Mouse (Mus musculus): ENCODE results near the gene Zbtb1. TPM values are rescaled to one million over a fixed set of nuclear protein-coding genes. Genes with fewer than 3 reads are reported as not detected.
A peak's percentile ranks its signal among the peaks of the same experiment; 100 is the strongest.
"Not testable (repeated sequence)": the region's sequence is repeated elsewhere in the genome, so short reads cannot be mapped to it uniquely, and the experiment has no call there.

Zbtb1 gene
- polyA plus RNA-seq, 1 experiment = 6.3 TPM

- DNase-seq (ENCODE audit: low spot score) = peak; percentile 40
Measured at GRCm38 (mm10) chr12:76404836-76405182, 34.7 kb downstream of the Zbtb1 start.

- peak; percentile 41 for DNase-seq (ENCODE audit: low spot score)
Measured at GRCm38 (mm10) chr12:76405183-76405970, 35.3 kb downstream of the Zbtb1 start.

- no peak for DNase-seq (ENCODE audit: low spot score)
Measured at GRCm38 (mm10) chr12:76405971-76406370, 35.9 kb downstream of the Zbtb1 start.

- DNase-seq (ENCODE audit: low spot score) = no peak
Measured at GRCm38 (mm10) chr12:76407184-76407583, 37.1 kb downstream of the Zbtb1 start.

- no peak for DNase-seq (ENCODE audit: low spot score)
Measured at GRCm38 (mm10) chr12:76409166-76409565, 39.1 kb downstream of the Zbtb1 start.

- DNase-seq (ENCODE audit: low spot score) = no peak
Measured at GRCm38 (mm10) chr12:76415383-76416010, 45.4 kb downstream of the Zbtb1 start.

- DNase-seq (ENCODE audit: low spot score) = peak; percentile 44
Measured at GRCm38 (mm10) chr12:76417433-76417854, 47.4 kb downstream of the Zbtb1 start, which contains the start of gene Ppp1r36. Gene Ppp1r36, plus strand, starts transcription at chr12:76417538.

- no peak for DNase-seq (ENCODE audit: low spot score)
Measured at GRCm38 (mm10) chr12:76418346-76418745, 48.3 kb downstream of the Zbtb1 start.

- DNase-seq (ENCODE audit: low spot score) = no peak
Measured at GRCm38 (mm10) chr12:76425256-76425655, 55.2 kb downstream of the Zbtb1 start.

- DNase-seq (ENCODE audit: low spot score) = no peak
Measured at GRCm38 (mm10) chr12:76427546-76427945, 57.5 kb downstream of the Zbtb1 start.

- DNase-seq (ENCODE audit: low spot score) = no peak
Measured at GRCm38 (mm10) chr12:76430879-76431406, 60.9 kb downstream of the Zbtb1 start.

GRCm38 (mm10) chr12:76431431-76431830 lies 61.4 kb downstream of the Zbtb1 start:
- no peak for DNase-seq (ENCODE audit: low spot score)

- DNase-seq (ENCODE audit: low spot score) = no peak
Measured at GRCm38 (mm10) chr12:76434111-76434510, 64.0 kb downstream of the Zbtb1 start.

GRCm38 (mm10) chr12:76435084-76435483 lies 65.0 kb downstream of the Zbtb1 start:
- no peak for DNase-seq (ENCODE audit: low spot score)

- no peak for DNase-seq (ENCODE audit: low spot score)
Measured at GRCm38 (mm10) chr12:76435549-76435948, 65.5 kb downstream of the Zbtb1 start.

- not testable (repeated sequence) for DNase-seq (ENCODE audit: low spot score)
Measured at GRCm38 (mm10) chr12:76443488-76443887, 73.4 kb downstream of the Zbtb1 start.

GRCm38 (mm10) chr12:76444359-76444772 lies 74.3 kb downstream of the Zbtb1 start:
- no peak for DNase-seq (ENCODE audit: low spot score)

GRCm38 (mm10) chr12:76444862-76445261 lies 74.8 kb downstream of the Zbtb1 start:
- no peak for DNase-seq (ENCODE audit: low spot score)

GRCm38 (mm10) chr12:76446201-76446600 lies 76.1 kb downstream of the Zbtb1 start:
- no peak for DNase-seq (ENCODE audit: low spot score)

All from urinary bladder, adult 2 months (tissue).